Mouse (Mus musculus): ENCODE measurements around the gene Vangl1.
A peak's percentile ranks its signal among the peaks of the same experiment; 100 is the strongest.

The Vangl1 gene

GRCm38 (mm10) chr3:102197746-102198145, 6.7 kb downstream of the Vangl1 start:
- peak in 1 of 2 experiments; percentile 41 for DNase-seq

- DNase-seq, result peak in 1 of 2 experiments; percentile 6
These were observed 7.3 kb downstream of the Vangl1 start for GRCm38 (mm10) chr3:102197152-102197551.

GRCm38 (mm10) chr3:102196166-102196565, 8.3 kb downstream of the Vangl1 start:
- DNase-seq, result no peak

- DNase-seq, result peak in 1 of 2 experiments; percentile 38
These were observed 8.7 kb downstream of the Vangl1 start for GRCm38 (mm10) chr3:102195762-102196161.

- DNase-seq, result no peak
These were observed 10.0 kb downstream of the Vangl1 start for GRCm38 (mm10) chr3:102194291-102195051.

- DNase-seq, result peak; percentile 63 to 64
These were observed 10.8 kb downstream of the Vangl1 start for GRCm38 (mm10) chr3:102193488-102194290.

- peak; percentile 53 to 68 for DNase-seq
These were observed 11.9 kb downstream of the Vangl1 start for GRCm38 (mm10) chr3:102192621-102193020.

- peak in 1 of 2 experiments; percentile 51 for DNase-seq
These were observed 12.9 kb downstream of the Vangl1 start for GRCm38 (mm10) chr3:102191575-102191974.

GRCm38 (mm10) chr3:102190642-102191041, 13.9 kb downstream of the Vangl1 start:
- no peak for DNase-seq

GRCm38 (mm10) chr3:102190015-102190414, 14.5 kb downstream of the Vangl1 start:
- DNase-seq, result no peak

GRCm38 (mm10) chr3:102188972-102189371, 15.5 kb downstream of the Vangl1 start:
- no peak for DNase-seq

- no peak for DNase-seq
These were observed 17.1 kb downstream of the Vangl1 start for GRCm38 (mm10) chr3:102187401-102187800.

GRCm38 (mm10) chr3:102184721-102185120, 19.8 kb downstream of the Vangl1 start:
- DNase-seq, result no peak

GRCm38 (mm10) chr3:102182601-102183000, 21.9 kb downstream of the Vangl1 start:
- DNase-seq, result no peak

GRCm38 (mm10) chr3:102181191-102181590, 23.3 kb downstream of the Vangl1 start:
- DNase-seq, result no peak

- DNase-seq, result peak in 1 of 2 experiments; percentile 49
These were observed 23.7 kb downstream of the Vangl1 start for GRCm38 (mm10) chr3:102180746-102181145.

- no peak for DNase-seq
These were observed 24.6 kb downstream of the Vangl1 start for GRCm38 (mm10) chr3:102179869-102180268.

- DNase-seq, result no peak
These were observed 26.5 kb downstream of the Vangl1 start for GRCm38 (mm10) chr3:102177837-102178615.

- DNase-seq, result no peak
These were observed 28.4 kb downstream of the Vangl1 start for GRCm38 (mm10) chr3:102176116-102176515.

- no peak for DNase-seq
These were observed 28.8 kb downstream of the Vangl1 start for GRCm38 (mm10) chr3:102175701-102176100.

- no peak for DNase-seq
These were observed 30.2 kb downstream of the Vangl1 start for GRCm38 (mm10) chr3:102174118-102174865.

GRCm38 (mm10) chr3:102169197-102169905, 35.1 kb downstream of the Vangl1 start:
- peak; percentile 94 to 96 for DNase-seq

All from kidney, postnatal 25 days (tissue).